Mouse (Mus musculus) heart, embryonic 12.5 days (tissue): Measurements from ENCODE around the gene Nlrc5. TPM values are rescaled to one million over a fixed set of nuclear protein-coding genes. Genes with fewer than 3 reads are reported as not detected.

Source experiments
- ATAC-seq: fragments of 200-750 bp; cut with Nextera tagmentation; 2 replicates; pipeline ENCODE4 v1.8.0; 2017; ENCODE audit warnings: moderate TSS enrichment, moderate library complexity; ENCODE audit not compliant: insufficient number of reproducible peaks, low FRiP score
- H3K27ac ChIP-seq: fragments of 300-500 bp; sonication (generic); 2 replicates; pipeline ENCODE4 v1.5.1; 2016; ENCODE audit warnings: mild to moderate bottlenecking, moderate library complexity; ENCODE audit not compliant: poor library complexity, severe bottlenecking
- H3K27me3 ChIP-seq: fragments of 300-500 bp; sonication (generic); replicated peaks from 2 replicates; pipeline ENCODE4 v1.6.1; 2016; ENCODE audit warnings: mild to moderate bottlenecking, moderate library complexity
- H3K36me3 ChIP-seq: fragments of 300-500 bp; sonication (generic); 2 replicates; pipeline ENCODE4 v1.6.1; 2016; ENCODE audit warnings: mild to moderate bottlenecking, moderate library complexity
- H3K4me1 ChIP-seq: fragments of 300-500 bp; sonication (generic); replicated peaks from 2 replicates; pipeline ENCODE4 v1.6.1; 2016; ENCODE audit warnings: mild to moderate bottlenecking
- H3K4me2 ChIP-seq: fragments of 300-500 bp; sonication (generic); 2 replicates; pipeline ENCODE4 v1.6.1; 2016; ENCODE audit warnings: mild to moderate bottlenecking, moderate library complexity
- H3K4me3 ChIP-seq: fragments of 300-500 bp; sonication (generic); 2 replicates; pipeline ENCODE4 v1.5.1; 2016; ENCODE audit warnings: mild to moderate bottlenecking
- H3K9ac ChIP-seq: fragments of 300-500 bp; sonication (generic); 2 replicates; pipeline ENCODE4 v1.6.1; 2016; ENCODE audit warnings: mild to moderate bottlenecking, moderate library complexity
- H3K9me3 ChIP-seq: fragments of 300-500 bp; sonication (generic); replicated peaks from 2 replicates; pipeline ENCODE4 v1.6.1; 2016; ENCODE audit warnings: mild to moderate bottlenecking, moderate library complexity
- WGBS: fragments of 180-500 bp; shearing (Covaris S2); methylation state at CpG from one replicate; pipeline ENCODE4 v1.1.7; 2016; 5-methylcytosine and 5-hydroxymethylcytosine counted together
- polyA plus RNA-seq: library from polyadenylated mRNA; unstranded; fragments of >200 nt; fragmentation: Nextera tagmentation; extraction: Ambion mirVana; gene quantifications from 2 replicates; pipeline ENCODE4 v1.2.1, GENCODE M21; 2016

Nlrc5 gene
- polyA plus RNA-seq, 1 experiment from 2014 or later: 0.08 TPM

DNA sequence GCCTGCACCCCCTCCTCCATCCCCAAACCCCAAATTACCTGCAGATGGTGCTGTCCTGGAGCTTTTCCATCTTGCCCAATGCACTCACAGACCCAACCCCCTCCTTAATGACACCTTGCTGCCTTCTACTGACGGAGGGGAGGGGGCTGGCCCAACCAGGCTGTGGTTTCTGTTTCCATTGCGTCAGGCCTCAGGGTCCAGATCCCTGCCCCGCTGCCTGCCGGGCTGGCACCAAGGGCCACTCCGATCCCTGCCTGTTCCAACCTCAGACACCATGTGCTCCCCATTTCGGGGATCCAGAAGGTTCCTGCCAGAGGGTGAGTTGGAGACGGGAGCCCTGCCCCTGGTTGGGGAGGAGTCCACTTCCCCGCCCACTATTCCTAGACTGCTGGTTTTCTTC, 109.8 kb downstream of the Nlrc5 start:
- no peak overlapping the region for H3K9ac ChIP-seq
- H3K4me3 ChIP-seq: no peak overlapping the region
- H3K9me3 ChIP-seq: no peaks in the 10 kb centered on the region
- ATAC-seq: no peak
- H3K4me1 ChIP-seq: 0 out of 2 replicates have a peak, but pooled peaks cover 2% of the 10 kb centered on the region
- no peaks in the 10 kb centered on the region for H3K27me3 ChIP-seq
- H3K4me2 ChIP-seq: no peak overlapping the region
- no peak overlapping the region for H3K27ac ChIP-seq
- no peaks in the 10 kb centered on the region for H3K36me3 ChIP-seq
- 55% methylated on average over 8 of the region's 8 CpGs for WGBS

DNA sequence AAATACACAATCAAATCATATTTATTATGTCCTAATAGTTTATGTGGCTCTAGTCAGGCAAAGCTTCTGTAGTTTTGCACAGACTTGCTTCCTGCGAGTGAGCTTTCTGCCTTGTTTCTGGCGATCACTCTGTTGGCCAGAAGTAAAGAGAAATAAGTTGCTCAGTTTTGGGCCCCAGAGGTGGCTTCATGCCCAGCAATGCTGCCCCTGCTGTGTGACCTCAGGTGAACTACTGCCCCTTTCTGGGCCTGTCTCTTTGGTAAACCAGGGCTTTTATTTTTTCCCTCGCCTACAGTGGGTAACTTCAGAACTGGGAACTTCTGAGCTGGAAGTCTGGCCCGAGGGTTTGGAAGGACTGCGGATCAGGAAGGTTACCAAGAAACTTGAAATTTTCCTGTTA, 114.9 kb downstream of the Nlrc5 start:
- Histone ChIP-seq H3K4me2 (no peak overlapping the region), H3K27me3 (no peaks in the 10 kb centered on the region), H3K9ac (no peak overlapping the region), H3K4me3 (no peak overlapping the region), H3K4me1 (peaks cover 21% of the 10 kb centered on the region), H3K36me3 (no peaks in the 10 kb centered on the region), H3K9me3 (no peaks in the 10 kb centered on the region), H3K27ac (no peak overlapping the region)
- no peak for ATAC-seq
- 73% methylated on average over 5 of the region's 5 CpGs for WGBS

DNA sequence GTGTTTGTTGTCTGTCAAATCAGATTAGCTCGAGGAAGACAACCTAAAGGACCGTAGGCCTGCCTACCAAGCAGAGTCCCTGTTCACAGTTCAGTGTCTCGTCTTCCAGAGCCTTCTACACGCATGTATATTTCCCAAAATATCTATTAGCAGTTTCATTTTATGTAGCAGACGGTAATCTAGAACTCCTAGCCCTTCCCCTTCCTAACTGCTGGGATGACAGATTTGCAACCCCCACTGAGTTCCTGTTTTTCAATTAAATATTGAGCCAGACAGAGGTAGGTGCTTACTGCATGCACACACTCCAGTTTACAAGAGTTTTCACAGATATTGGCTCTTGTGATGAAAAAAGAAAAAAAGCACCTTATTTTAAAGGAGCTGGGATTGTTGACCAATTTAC, 115.3 kb downstream of the Nlrc5 start:
- Histone ChIP-seq H3K36me3 (no peaks in the 10 kb centered on the region), H3K27me3 (no peaks in the 10 kb centered on the region), H3K9ac (no peak overlapping the region), H3K4me3 (no peak overlapping the region), H3K27ac (no peak overlapping the region), H3K4me2 (no peak overlapping the region), H3K4me1 (peaks cover 21% of the 10 kb centered on the region), H3K9me3 (no peaks in the 10 kb centered on the region)
- ATAC-seq: no peak
- WGBS: 61% methylated on average over 5 of the region's 5 CpGs

DNA sequence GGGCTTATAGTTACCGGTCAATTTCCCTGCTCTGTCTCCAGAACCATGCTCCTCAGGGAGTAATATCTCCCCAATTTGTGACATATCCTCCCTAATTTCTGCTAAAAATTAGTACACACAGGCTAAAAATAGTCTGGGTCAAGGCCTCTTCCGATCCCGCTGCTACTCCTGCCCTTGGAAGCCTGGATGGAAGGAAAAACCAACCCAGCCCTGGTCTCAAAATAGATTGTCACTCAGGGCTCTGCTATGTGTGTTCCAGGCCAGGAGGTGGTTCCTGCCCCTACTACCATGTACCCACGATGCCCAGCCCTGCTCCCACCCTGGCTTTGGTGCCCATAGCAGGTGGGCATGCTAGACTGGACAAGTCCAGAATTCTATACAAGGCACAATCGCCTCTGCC, 115.8 kb downstream of the Nlrc5 start:
- H3K4me3 ChIP-seq: no peak overlapping the region
- H3K4me1 ChIP-seq: peaks cover 21% of the 10 kb centered on the region
- no peak overlapping the region for H3K9ac ChIP-seq
- no peaks in the 10 kb centered on the region for H3K9me3 ChIP-seq
- no peak overlapping the region for H3K27ac ChIP-seq
- ATAC-seq: no peak
- no peaks in the 10 kb centered on the region for H3K27me3 ChIP-seq
- no peaks in the 10 kb centered on the region for H3K36me3 ChIP-seq
- WGBS: 49% methylated on average over 5 of the region's 5 CpGs
- no peak overlapping the region for H3K4me2 ChIP-seq

DNA sequence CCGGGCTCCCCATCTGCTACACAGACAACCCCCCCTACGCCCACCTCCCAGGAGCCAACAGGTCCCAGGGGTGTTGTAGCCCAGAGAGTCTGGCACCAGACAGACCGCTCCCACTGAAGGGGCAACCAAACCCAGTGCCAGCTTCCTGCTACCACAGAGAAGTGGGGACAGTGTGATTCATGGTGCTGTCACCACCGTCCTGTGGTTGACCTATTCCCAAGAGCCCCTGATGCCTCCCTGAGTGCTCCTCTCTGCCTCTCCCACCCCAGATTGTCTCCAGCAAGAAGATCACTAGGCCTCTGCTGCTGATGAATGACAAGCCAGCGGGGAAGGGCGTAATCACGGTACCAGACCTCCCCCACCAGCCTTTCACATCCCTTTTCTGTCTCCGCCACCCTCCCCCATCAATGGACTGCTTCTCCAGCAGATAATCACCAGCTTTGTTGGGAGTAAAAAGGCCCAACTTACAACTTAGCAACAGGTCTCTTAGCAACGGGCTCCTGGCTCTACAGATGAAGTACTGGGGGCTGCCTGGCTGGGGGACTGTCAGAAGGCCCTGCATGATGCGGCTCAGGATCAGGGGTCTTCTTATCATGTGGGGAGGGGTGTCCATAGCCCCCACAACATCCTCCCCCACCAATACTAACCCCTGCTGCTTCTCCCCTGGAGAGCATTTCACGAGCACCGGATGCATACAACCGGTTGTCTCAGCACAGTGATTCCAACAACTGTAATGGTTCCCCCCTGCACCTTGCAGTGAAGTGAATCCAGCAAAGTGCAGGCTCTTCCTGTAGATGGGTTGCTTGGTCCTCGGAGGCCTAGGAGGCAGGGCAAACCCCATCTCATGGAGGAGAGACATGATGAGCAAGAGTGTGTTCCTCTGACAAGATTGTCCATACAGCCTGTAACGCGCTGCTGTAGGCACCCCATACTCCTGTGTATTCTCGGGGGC, 117.6 kb downstream of the Nlrc5 start:
- 47% methylated on average over 17 of the region's 17 CpGs for WGBS
- H3K27ac ChIP-seq: no peak overlapping the region

DNA sequence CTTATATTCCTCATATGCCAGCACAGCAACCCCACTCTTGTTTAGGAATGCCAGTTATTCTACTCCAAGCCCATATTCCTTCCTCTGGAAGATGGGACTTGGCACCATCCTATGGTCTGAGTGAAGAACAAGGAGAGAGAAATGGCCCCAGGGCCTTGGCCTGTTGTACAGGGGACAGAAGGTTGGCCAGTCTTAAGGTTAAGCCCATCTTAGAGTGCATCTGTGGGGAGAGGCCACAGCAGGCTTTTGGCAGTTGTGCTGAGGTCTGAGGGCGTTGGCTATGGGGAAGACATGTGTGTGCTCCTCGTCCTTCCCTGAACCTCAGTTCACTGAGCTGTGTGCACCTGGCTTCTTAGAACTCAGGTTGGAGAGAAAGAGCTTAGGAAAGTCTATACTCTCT, 118.5 kb downstream of the Nlrc5 start:
- peaks cover 22% of the 10 kb centered on the region for H3K4me1 ChIP-seq
- no peaks in the 10 kb centered on the region for H3K36me3 ChIP-seq
- H3K27ac ChIP-seq: no peak overlapping the region
- no peak overlapping the region for H3K4me3 ChIP-seq
- WGBS: 72% methylated on average over 2 of the region's 2 CpGs
- no peaks in the 10 kb centered on the region for H3K9me3 ChIP-seq
- no peak overlapping the region for H3K4me2 ChIP-seq
- H3K9ac ChIP-seq: no peak overlapping the region
- no peaks in the 10 kb centered on the region for H3K27me3 ChIP-seq
- ATAC-seq: no peak

More for the DNA sequence above, 117.6 kb downstream of the Nlrc5 start:
- H3K27me3 ChIP-seq: no peaks in the 10 kb centered on the region
- no peaks in the 10 kb centered on the region for H3K36me3 ChIP-seq
- H3K4me2 ChIP-seq: no peak overlapping the region
- ATAC-seq: no peak
- no peak overlapping the region for H3K9ac ChIP-seq
- H3K4me3 ChIP-seq: no peak overlapping the region
- peaks cover 21% of the 10 kb centered on the region for H3K4me1 ChIP-seq
- no peaks in the 10 kb centered on the region for H3K9me3 ChIP-seq

DNA sequence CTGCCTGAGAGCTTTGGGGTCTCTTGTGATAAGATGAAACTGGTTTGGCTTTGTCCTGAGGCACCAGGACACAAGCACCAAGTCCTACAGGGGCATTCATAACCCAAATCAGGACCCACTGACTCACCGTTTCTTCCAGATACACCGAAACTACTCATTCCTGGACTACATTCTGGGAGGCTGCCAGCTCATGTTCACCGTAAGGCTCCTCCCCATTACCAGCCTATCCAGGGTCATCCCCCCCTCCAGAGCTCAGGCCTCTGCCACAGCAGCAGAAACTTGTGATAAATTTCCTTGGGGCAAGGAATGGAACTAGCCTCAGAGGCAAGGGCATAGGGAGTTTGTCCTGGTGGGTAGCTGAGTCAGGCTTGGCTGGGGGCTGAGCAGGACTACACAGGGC, 123.1 kb downstream of the Nlrc5 start:
- H3K36me3 ChIP-seq: no peaks in the 10 kb centered on the region
- no peak overlapping the region for H3K4me3 ChIP-seq
- H3K27ac ChIP-seq: no peak overlapping the region
- H3K4me2 ChIP-seq: no peak overlapping the region
- no peak overlapping the region for H3K9ac ChIP-seq
- no peak for ATAC-seq
- 0 out of 2 replicates have a peak, but pooled peaks cover 2% of the 10 kb centered on the region for H3K4me1 ChIP-seq
- WGBS: 58% methylated on average over 3 of the region's 3 CpGs
- H3K27me3 ChIP-seq: 0 out of 2 replicates have a peak, but pooled peaks cover 2% of the 10 kb centered on the region
- no peaks in the 10 kb centered on the region for H3K9me3 ChIP-seq

GRCm38 (mm10) chr8:94561256-94561655, 127.1 kb downstream of the Nlrc5 start:
- WGBS: 58% methylated on average over 5 of the region's 5 CpGs
- peaks cover 11% of the 10 kb centered on the region; the same call in 1 of the 2 replicates for H3K27me3 ChIP-seq

DNA sequence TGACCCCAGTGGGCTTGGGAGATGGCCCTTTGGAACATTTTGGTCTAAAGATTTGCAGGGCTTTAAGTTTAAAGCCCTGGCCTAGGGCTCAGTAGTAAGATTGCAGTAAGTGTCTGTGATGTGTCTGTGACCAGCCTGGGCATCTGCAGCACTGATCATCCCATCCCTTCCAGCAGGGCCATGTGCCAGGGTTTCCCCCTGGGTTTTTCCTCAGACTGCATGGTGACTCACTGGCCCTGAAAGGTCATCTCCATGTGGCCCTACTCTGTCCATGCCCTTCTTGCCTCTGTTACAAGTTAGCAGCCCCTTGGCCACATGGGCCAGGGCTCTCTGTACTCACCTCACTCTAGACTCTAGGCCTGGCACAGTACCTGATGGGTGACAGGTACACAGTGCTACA, 130.3 kb downstream of the Nlrc5 start:
- no peak overlapping the region for H3K4me3 ChIP-seq
- no peaks in the 10 kb centered on the region for H3K9me3 ChIP-seq
- no peaks in the 10 kb centered on the region for H3K4me1 ChIP-seq
- peaks cover 11% of the 10 kb centered on the region; the same call in 1 of the 2 replicates for H3K27me3 ChIP-seq
- no peaks in the 10 kb centered on the region for H3K36me3 ChIP-seq
- no peak overlapping the region for H3K27ac ChIP-seq
- H3K9ac ChIP-seq: no peak overlapping the region
- no peak for ATAC-seq
- H3K4me2 ChIP-seq: no peak overlapping the region

More at GRCm38 (mm10) chr8:94561256-94561655, 127.1 kb downstream of the Nlrc5 start:
- no peak overlapping the region for H3K27ac ChIP-seq
- H3K9ac ChIP-seq: no peak overlapping the region
- ATAC-seq: no peak
- no peaks in the 10 kb centered on the region for H3K36me3 ChIP-seq
- no peak overlapping the region for H3K4me3 ChIP-seq
- H3K9me3 ChIP-seq: no peaks in the 10 kb centered on the region
- 0 out of 2 replicates have a peak, but pooled peaks cover 2% of the 10 kb centered on the region for H3K4me1 ChIP-seq
- H3K4me2 ChIP-seq: no peak overlapping the region

GRCm38 (mm10) chr8:94566033-94566432, 131.9 kb downstream of the Nlrc5 start:
- Histone ChIP-seq H3K4me3 (no peak overlapping the region), H3K9ac (no peak overlapping the region), H3K4me1 (no peaks in the 10 kb centered on the region), H3K36me3 (no peaks in the 10 kb centered on the region), H3K27ac (no peak overlapping the region), H3K27me3 (peaks cover 11% of the 10 kb centered on the region; the same call in 1 of the 2 replicates), H3K9me3 (no peaks in the 10 kb centered on the region), H3K4me2 (no peak overlapping the region)
- WGBS: 64% methylated on average over 6 of the region's 6 CpGs
- ATAC-seq: no peak

GRCm38 (mm10) chr8:94566446-94567158, 132.4 kb downstream of the Nlrc5 start:
- Histone ChIP-seq H3K9ac (no peak overlapping the region), H3K4me1 (no peaks in the 10 kb centered on the region), H3K4me2 (no peak overlapping the region), H3K9me3 (no peaks in the 10 kb centered on the region), H3K27me3 (peaks cover 11% of the 10 kb centered on the region; the same call in 1 of the 2 replicates), H3K4me3 (no peak overlapping the region), H3K36me3 (no peaks in the 10 kb centered on the region), H3K27ac (no peak overlapping the region)
- no peak for ATAC-seq
- 66% methylated on average over 15 of the region's 15 CpGs for WGBS
